Mouse (Mus musculus): ENCODE measurements around the gene Adamtsl1. TPM values are rescaled to one million over a fixed set of nuclear protein-coding genes. Genes with fewer than 3 reads are reported as not detected.

Gene Adamtsl1
- total RNA-seq, 2 experiments from 2014 or later, result 7.1 to 10.3 TPM

DNA sequence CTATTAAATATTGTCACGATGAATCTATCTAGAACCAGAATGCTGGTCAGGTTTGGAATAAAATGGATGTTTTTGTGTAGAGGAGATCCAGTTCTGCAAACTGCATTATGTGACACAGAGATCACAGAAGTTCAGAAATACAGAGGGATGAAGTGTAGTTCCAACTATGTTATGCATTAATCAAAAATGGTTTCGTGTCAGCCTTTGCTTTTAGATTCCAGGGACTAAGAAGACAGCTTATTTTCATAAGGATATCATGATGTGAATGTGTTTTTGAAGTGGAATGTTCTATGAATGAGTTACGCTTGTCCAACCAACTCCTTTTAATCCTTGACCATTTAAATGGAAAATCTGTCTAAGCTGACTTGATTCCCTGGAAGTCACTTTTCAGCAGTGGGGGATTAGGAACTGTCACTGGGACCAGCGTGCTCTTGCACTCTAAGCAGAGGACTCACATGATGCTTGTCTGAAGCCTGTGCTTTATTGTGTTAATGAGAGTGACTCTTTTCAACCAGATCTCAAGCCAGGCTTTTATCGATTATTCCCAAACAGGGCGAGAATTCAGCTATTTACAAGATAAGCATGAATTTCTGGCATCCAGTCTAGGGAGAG, 269.9 kb downstream of the Adamtsl1 start:
- DNase-seq (ENCODE audit: extremely low spot score in 1 of 2, low spot score in 1 of 2), result no peak

DNA sequence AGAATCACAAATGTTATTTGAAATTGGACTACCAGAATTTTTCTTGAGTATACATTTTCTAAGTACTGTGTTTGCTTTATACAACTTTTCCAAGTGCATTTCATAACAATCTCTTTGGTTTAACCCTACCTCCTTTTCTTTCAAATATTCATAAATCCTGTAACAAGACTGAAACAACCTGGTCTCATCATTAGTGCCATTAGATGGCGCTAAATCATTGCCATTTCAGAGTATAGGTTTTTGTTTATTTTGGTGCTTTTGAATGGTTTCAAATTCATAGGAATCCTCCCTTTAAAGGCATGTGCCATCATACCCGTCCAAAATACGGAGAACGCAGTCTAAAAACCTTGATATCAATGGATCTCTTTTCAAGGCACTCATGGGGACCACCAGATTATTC, 270.5 kb downstream of the Adamtsl1 start:
- no peak for DNase-seq (ENCODE audit: extremely low spot score in 1 of 2, low spot score in 1 of 2)

DNA sequence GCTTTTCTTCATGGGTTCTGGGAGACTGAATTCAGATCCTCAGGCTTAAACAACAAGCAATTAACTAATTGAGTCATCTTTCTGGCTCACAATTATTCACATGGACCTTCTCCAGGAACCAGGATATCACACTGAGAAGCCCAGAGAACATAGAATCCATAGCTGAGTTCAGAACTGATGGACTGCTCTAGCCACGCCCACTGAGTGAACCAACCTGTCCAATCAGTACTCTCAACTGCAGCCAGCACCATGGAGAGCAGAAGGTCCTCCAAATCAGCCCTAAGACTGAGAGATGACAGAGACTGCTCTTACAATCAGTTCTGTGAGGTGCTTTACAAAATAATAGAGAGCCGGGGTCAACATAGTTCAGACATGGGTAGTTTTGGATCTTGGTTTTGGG, 276.3 kb downstream of the Adamtsl1 start:
- no peak for DNase-seq (ENCODE audit: extremely low spot score in 1 of 2, low spot score in 1 of 2)

DNA sequence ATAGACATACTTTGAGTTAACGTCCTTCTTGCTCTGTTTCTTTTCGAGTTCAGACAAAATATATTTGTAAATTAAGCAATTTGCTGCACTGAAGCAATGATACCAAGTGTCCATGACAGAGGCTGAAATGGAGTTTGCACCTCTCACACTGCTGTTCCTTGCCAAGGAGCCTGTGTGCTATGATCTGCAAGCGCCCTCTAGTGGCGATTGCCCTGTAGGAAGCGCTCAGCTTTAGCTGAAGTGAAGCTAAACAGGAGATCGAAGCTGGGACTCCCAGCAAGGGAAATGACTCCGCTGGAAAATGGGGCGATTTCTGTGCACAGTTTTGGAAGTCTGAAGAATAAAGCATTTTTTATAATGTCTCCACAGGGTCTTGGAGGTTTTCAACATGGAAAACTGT, 287.8 kb downstream of the Adamtsl1 start:
- peak; percentile 53 to 82 for DNase-seq (ENCODE audit: extremely low spot score in 1 of 2, low spot score in 1 of 2)

DNA sequence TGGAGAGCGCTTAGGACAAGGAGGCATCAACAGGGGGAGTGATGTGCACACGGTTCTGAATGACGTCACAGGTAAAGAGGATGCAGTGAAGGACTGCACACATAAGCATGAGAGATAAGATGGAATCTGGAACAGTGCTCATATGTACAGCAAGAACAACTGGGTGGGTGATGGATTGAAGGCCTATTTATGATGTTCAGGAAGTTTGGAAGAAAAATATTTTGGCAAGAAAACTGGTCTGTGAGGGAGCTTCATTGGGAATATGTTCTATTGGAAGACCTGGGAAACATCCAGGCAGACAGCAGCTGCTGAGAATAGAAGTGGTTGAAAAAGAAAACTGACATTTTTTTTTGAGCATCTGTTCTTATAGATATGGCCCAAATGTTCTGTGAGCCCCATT, 300.4 kb downstream of the Adamtsl1 start:
- DNase-seq (ENCODE audit: extremely low spot score in 1 of 2, low spot score in 1 of 2), result no peak

DNA sequence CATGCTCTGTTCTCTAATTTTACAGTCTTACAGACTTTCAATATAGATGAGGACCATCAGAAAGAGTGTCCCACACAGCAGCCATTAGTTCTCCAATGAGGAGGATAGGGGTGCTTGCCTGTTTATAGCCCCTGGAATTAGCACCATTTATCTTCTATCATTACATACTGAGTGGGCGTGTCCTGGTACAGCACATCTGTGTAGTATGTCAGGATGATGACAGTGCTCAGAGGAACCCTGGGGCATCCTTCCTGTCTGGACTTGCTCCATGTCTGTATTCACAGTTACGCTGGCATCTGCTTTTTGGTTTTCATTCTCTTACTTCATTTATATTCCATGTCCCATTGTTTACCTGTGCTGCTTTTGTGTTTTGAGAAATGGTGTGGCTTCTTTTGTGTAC, 304.5 kb downstream of the Adamtsl1 start:
- DNase-seq (ENCODE audit: extremely low spot score in 1 of 2, low spot score in 1 of 2), result no peak

DNA sequence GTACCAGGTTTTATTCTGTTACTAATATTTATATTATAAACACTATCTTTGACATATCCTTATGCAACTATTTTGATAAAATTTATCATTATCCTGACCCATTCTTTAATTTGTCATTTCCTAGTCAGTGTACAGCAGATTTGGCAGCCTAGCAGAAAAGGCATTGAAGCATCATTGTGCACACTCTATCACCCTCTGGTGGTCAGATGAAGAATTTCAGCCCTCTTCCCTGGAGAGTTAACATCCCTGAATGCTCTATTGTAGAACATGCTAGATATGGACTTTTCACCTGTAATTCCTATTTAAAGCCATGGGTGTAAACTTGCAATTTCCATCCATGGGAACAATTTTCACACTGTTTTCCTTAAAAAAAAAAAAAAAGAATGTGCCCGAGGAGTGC, 305.2 kb downstream of the Adamtsl1 start:
- DNase-seq (ENCODE audit: extremely low spot score in 1 of 2, low spot score in 1 of 2), result peak in 1 of 2 experiments; percentile 55

DNA sequence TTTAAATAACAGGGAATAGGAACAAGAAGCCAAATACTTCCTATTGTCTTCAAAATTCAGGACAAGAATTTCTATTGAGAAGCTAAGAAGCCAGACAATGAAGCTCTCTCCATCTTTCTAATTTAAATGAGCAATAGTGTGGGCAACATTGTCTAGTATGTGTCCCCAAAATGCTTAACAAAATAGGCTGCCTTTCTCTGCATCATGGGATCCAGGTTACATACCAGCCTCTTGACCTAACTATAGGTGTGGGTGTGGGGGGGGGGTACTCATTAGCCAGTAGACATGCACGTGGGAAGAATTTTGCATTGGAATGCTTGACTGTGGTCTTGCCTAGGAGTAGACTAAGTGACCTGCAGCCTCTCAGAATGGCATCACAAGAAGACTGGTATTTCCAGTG, 305.9 kb downstream of the Adamtsl1 start:
- no peak for DNase-seq (ENCODE audit: extremely low spot score in 1 of 2, low spot score in 1 of 2)

DNA sequence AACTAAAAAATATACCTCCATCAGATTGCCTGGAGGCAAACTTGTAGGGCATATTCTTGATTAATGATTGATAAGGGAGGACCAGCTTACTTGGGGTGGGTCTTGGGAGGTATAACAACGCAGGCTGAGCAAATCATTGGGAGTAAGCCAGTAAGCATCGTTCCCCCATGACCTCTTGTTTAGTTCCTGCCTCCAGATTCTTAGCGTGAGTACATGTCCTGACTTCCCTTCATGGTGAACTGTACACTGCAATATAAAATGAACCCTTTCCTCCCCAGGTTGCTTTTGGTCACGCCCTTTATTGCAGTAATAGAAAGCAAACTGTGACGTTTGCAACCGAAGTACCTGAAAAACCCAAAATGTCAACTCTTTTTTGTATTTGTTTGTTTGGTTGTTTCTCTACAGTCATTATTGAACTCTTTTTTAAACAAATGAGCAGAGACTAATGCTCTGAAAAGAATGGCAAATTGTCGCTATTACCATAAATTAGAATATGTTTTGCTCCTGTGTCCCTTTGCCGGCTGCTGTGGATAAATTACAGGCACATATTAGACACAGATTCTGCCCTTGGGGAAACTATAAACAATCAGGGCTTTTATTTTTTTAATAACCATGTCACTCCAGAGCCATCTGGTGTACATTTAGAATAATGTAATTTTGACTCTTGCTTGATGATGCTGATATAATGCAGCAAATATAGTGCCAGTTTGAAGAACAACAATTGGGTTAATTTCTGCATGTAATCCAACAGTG, 310.2 kb downstream of the Adamtsl1 start:
- no peak for DNase-seq (ENCODE audit: extremely low spot score in 1 of 2, low spot score in 1 of 2)

DNA sequence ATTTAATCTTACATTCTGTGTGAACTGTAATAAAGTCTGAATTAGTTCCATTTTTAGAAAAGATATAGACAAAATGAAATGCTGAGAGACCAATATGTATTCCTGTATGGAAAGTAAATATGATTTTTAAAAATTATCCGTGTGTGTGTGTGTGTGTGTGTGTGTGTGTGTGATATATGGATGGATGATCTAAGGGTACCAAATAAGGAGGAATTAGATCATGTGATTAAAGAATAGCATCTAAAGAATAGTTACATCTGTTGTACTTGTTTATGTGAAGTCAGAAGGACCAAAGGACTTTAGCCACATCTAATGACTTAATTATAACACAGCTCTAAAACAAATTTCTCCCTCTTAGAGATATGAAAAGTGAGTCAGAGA, 310.7 kb downstream of the Adamtsl1 start:
- DNase-seq (ENCODE audit: extremely low spot score in 1 of 2, low spot score in 1 of 2), result no peak

DNA sequence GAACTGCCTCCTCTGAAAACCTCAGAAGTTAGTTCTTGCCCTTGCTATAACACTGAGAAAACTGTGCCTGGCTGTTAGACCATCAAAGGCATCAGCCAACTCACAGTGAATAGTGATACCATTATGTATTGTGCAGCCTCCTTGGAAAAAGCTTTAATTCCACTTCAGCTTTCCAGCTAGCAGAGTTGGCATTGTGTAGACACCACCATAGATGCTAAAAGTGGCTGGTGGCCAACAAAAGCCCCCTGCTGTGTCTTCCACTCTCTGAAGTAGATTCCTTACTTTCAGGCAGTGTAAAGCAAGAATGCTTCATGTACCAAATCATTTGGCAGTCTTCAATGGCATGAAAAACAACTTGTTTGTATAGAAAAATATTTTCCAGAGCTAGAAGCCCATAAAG, 323.1 kb downstream of the Adamtsl1 start:
- no peak for DNase-seq (ENCODE audit: extremely low spot score in 1 of 2, low spot score in 1 of 2)

DNA sequence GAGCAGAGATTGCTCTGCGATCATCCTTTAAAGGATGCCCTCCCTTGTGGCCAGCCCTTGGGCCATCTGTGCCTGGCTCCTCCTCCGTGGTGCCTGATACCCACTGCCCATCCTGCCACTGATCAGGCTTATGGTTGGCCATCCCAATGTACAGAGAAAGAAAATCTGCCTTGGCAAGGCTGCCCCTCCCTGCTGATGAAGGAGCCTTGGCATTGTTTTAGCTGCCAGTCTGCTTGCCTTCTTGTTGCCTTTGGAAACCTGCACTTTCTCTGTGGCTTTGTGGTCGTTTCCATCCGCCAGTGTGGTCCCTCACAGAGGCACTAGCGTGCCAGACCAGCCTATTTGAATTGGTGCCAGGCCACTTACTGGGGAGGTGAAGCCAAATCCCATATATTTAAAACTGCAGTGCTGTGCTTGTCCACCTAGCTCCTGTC, 323.6 kb downstream of the Adamtsl1 start:
- peak in 1 of 2 experiments; percentile 6 for DNase-seq (ENCODE audit: extremely low spot score in 1 of 2, low spot score in 1 of 2)

DNA sequence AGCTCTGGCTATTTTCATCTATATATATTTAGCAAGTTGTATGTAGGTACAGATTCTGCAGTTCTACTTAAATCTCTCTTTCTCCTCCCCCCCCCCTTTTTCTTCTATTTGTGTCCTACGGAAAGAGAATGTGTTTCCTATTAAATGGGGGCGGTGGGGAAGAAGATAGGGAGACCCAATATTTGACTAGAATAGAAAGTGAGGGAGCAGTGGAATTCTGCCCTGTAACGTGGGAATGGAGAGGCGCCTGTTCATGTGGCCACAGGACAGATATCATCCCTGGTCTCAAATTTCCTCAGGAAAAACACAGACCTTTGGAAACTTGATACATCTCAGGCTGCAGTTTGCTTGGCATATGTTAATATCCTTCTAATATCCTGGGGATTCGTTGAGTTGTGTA, 324.1 kb downstream of the Adamtsl1 start:
- no peak for DNase-seq (ENCODE audit: extremely low spot score in 1 of 2, low spot score in 1 of 2)

DNA sequence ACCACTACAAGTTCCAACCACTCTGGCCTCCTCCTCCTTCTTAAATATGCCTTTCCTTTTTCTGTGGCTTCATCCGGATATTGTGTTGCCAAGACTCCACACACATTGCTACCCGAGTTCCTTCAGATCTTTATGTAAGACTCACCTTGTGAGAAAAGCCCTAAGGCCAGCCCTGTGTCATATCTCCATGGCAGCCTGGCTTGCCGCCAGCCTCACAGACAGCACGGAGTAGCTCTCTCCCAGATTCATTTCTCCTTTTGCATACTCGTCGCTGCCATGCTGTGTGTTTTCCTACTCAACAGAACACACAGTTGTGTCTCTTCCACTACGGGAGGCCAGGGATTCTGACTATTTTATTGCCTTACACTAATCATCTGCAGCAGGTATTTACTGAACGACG, 328.1 kb downstream of the Adamtsl1 start:
- DNase-seq (ENCODE audit: extremely low spot score in 1 of 2, low spot score in 1 of 2), result peak in 1 of 2 experiments; percentile 33

DNA sequence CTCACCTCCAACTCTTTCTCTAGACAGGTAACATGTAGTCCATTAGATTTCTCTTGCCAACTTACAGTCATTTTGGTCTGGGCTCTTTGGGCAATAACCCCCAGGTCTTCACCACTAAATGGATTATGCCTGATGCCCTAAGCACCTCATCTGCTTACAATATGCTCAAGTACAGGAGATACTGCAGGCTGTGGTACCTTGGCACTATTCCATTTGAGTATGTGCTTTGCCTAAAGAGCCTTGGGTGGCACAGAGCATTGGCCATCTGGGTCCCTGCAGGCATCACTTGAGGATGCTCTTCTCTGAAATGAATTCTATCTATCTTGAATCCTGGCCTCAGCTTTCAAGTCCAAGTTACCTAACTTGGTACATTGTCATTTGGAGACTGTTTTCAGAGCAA, 330.4 kb downstream of the Adamtsl1 start:
- DNase-seq (ENCODE audit: extremely low spot score in 1 of 2, low spot score in 1 of 2), result no peak

DNA sequence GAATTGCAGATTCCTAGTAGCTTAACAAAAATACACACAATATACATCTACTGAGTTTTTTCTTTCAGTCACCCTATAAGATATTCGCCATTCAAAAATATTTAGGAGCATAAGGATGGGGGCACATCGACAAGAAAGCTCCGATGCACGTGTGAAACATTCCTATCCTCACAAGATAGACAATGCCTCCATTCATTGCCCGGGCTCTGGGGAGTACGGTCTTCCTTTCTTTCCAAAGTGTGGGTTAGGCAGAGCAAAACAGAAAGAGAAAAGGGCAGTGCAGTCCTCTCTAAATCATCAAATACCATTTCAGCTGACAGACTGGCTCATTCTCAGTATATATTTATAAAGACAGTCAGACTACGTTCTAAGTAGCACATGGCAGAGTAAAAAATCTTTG, 332.0 kb downstream of the Adamtsl1 start:
- DNase-seq (ENCODE audit: extremely low spot score in 1 of 2, low spot score in 1 of 2), result no peak

DNA sequence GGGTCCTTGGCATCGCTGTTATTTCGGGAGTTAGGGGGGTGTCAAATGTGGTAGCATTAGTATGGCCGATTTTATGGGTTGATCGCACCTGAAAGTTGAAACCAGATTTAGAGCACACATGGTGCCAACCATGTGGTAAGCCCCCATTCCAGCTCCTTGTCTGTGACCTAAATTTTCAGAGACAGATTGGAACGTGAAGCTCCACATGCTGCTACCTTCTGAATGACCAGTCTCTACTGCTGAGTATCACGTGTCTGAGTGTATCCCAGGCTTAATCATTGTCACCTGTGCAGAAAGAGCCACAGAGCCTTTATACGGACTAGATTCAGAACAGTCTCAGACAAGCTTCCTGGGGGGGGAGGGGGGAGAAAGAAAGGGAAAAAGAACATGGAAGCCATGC, 339.4 kb downstream of the Adamtsl1 start:
- no peak for DNase-seq (ENCODE audit: extremely low spot score in 1 of 2, low spot score in 1 of 2)

DNA sequence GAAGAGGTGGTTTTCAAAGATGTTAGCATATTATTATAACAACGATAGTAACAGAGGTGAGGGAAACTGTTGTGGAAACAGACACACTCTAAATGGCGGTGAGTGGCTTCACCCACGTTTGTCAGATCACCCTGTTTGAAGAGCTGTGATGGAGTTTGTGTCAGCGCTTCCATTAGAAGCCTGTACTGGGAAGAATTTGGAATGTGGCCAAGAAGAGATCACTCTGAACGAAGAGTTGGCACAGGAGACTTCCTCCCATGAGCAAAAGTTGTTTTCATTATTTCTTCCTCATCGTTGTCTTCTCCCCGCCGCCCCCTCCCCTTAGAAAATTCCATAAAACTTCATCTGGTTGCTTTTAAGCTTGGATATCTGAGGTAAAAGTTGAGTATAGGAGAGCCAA, 340.5 kb downstream of the Adamtsl1 start:
- no peak for DNase-seq (ENCODE audit: extremely low spot score in 1 of 2, low spot score in 1 of 2)

DNA sequence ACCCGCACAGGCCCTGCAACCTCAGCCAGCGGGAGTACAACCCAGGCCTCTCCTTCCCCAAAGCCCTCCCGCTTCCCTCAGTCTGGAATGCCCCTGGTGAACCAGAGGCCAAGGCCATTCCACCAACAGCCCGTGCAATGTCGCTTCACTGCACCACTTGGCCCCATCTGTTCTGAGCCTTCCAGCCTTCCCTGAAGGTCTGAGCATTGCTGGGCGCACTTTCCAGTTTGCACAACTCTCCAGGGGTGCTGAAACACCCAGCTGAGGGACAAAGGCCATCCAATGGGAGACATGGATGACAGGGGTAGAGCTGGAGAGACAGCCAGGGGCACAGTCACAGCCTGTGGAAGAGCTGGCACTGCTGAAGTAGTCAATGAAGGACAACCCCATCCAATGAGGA, 365.4 kb downstream of the Adamtsl1 start:
- DNase-seq (ENCODE audit: extremely low spot score in 1 of 2, low spot score in 1 of 2), result no peak

DNA sequence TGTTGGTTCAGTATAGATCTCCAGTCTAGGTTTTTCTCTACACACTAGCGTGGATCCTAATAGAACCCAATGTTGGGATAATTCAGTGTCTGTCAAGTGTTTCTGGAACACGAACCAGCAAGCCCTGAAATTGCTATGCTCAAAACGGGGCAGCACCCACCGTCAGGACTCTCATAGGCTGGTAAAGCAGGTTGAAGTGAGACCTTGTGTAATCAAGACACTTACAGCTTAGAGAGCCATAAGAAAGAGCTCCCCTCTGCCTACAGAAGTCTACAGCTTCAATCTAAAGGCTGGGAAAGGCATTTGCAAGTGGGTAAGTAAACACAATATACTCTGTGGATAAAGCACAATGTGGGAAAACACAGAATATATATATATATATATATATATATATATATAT, 367.3 kb downstream of the Adamtsl1 start:
- DNase-seq (ENCODE audit: extremely low spot score in 1 of 2, low spot score in 1 of 2), result no peak

DNA sequence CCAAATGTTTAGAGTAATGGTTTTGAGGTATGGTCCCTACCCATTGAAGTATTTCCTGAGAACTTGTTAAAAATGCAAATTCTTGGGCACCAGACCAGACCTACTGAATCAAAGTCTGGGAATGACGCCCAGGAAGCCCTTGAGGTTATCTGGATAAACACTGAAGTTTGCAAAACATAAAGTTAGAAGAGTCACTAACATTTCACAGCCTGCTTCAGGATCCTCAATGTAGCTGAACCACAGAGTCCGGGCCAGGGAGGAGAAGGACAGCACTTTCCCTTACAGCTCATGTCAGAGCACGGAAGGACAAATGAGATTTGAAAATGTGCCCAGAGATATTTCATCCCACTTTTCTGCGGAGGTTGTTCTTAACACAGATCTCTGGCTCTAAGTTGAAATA, 370.1 kb downstream of the Adamtsl1 start:
- no peak for DNase-seq (ENCODE audit: extremely low spot score in 1 of 2, low spot score in 1 of 2)

DNA sequence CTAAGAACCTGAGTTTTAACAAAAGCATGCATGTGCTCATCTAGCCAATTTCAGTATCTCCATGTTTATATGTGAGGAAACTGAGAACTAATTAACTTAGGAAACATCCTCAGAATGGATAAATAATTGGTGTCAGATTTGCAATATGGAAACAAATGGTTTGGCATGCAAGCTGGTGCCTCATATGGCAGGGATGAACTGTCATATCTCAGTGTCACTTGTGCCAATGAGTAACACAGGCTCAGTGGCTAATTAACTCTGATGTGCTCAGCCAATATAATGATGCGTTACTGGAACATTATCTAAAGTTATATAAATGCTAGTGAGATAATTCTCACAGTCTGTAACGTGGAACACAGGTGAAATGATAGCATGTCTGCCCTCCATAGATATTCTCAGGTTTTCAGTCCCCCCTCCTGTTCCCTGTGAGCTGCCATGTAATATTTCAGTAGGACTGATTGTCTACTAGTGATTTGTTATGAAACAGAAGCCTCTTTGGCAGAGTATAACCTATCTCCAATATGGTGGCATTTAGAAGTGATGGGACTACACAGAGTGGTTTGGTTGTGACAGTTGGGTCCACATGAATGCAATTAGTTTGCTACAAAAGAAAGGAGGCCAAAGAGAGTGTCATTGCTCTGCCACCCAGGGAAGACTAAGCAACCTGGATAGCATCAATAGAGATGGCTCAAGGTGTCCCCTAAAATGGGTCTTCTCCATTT, 376.1 kb downstream of the Adamtsl1 start:
- DNase-seq (ENCODE audit: extremely low spot score in 1 of 2, low spot score in 1 of 2), result no peak

Data from layer of hippocampus, postnatal 25 days (tissue).